19 mouse cellular contexts compared by ENCODE assay signal in the genomic region with DNA sequence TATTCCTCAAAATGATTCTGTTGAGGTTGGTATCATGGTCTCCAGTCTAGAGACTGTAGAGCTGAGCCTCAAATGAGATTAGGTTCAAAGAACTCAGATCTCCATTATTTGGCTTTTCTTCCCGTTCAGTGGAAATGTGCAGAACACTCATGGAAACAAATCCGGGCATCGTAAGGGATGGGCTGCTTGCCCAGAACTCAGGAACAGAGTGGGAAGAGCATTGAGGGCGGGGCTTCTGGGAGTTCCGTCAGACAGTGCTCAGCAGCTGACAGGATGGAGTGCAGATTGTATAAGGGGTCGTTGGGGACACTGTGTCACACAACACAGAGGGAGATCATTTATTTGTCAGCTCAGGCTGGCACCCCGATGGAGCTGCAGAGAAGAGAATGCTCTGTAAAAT. TPM values are rescaled to one million over a fixed set of nuclear protein-coding genes. Genes with fewer than 3 reads are reported as not detected.
A peak's percentile ranks its signal among the peaks of the same experiment; 100 is the strongest.
DNase-seq lines count a peak whose midpoint lies in the region; ATAC-seq lines count a peak whose summit lies in the region.
"Had no signal": no experiment of that assay in that cellular context is flagged by ENCODE, and none has a peak within 500 bp of the region (broad histone marks: within the 10 kb centered on the region; RNA-seq: fewer than 3 reads in every experiment).

No protein-coding gene starts in this region.

- 64% methylated on average over 7 of the region's 7 CpGs for WGBS in heart, embryonic 10.5 days
- 70% methylated on average over 7 of the region's 7 CpGs for WGBS in heart, embryonic 11.5 days (ENCODE audit: insufficient replicate concordance)

- no peaks in the 10 kb centered on the region for H3K36me3 ChIP-seq in heart, embryonic 10.5 days
- no peaks in the 10 kb centered on the region for H3K36me3 ChIP-seq in heart, embryonic 11.5 days (ENCODE audit: control insufficient read depth, insufficient read depth, low read length)
- H3K36me3 ChIP-seq: hindbrain, embryonic 10.5 days; liver, embryonic 12.5 days had no signal

- no peaks in the 10 kb centered on the region for H3K9me3 ChIP-seq in heart, embryonic 10.5 days
- no peaks in the 10 kb centered on the region for H3K9me3 ChIP-seq in heart, embryonic 11.5 days (replicated peaks; ENCODE audit: control insufficient read depth, low read length)
- H3K9me3 ChIP-seq: hindbrain, embryonic 10.5 days; liver, embryonic 12.5 days had no signal

- no peak for ATAC-seq in heart, embryonic 11.5 days (replicated peaks; ENCODE audit: insufficient number of reproducible peaks, low FRiP score, low TSS enrichment)
- ATAC-seq in inflammation-experienced regulatory T-cells, adult 6 months: no peak
- no peak for ATAC-seq in megakaryocyte, adult 5-6 weeks (ENCODE audit: poor library complexity, severe bottlenecking)
- ATAC-seq: intestine, postnatal 0 days; liver, embryonic 12.5 days had no signal

- no peak overlapping the region for H3K27ac ChIP-seq in heart, embryonic 10.5 days
- H3K27ac ChIP-seq in heart, embryonic 11.5 days (ENCODE audit: low read depth, low read length): no peak overlapping the region
- H3K27ac ChIP-seq: hindbrain, embryonic 10.5 days; liver, embryonic 12.5 days; macrophage had no signal

- H3K9ac ChIP-seq in heart, embryonic 11.5 days (ENCODE audit: low read depth, low read length): no peak overlapping the region
- H3K9ac ChIP-seq: liver, embryonic 12.5 days had no signal

- no peaks in the 10 kb centered on the region for H3K4me1 ChIP-seq in heart, embryonic 10.5 days
- no peaks in the 10 kb centered on the region for H3K4me1 ChIP-seq in heart, embryonic 11.5 days (ENCODE audit: control insufficient read depth, insufficient read depth, low read length)
- H3K4me1 ChIP-seq: hindbrain, embryonic 10.5 days; liver, embryonic 12.5 days had no signal

- H3K4me3 ChIP-seq in heart, embryonic 10.5 days: no peak overlapping the region
- no peak overlapping the region for H3K4me3 ChIP-seq in heart, embryonic 11.5 days (ENCODE audit: low read depth, low read length)
- H3K4me3 ChIP-seq: hindbrain, embryonic 10.5 days; liver, embryonic 12.5 days had no signal

- peak; percentile 50 for DNase-seq in heart, embryonic 10.5 days (ENCODE audit: low spot score)
- DNase-seq in frontal cortex, postnatal 10 days (ENCODE audit: low spot score in 2 of 2): peak; percentile 31 to 32
- DNase-seq in layer of hippocampus, postnatal 10 days (ENCODE audit: low spot score in 2 of 2): peak; percentile 56 to 63
- DNase-seq in right cerebral cortex, postnatal 10 days (ENCODE audit: low spot score in 2 of 2): peak; percentile 74 to 75
- DNase-seq in thymus, postnatal 25 days: no peak
- DNase-seq: thymus, postnatal 14 days had no signal

- H3K4me2 ChIP-seq in heart, embryonic 11.5 days: no peak overlapping the region
- H3K4me2 ChIP-seq: liver, embryonic 12.5 days had no signal

- H3K27me3 ChIP-seq in heart, embryonic 10.5 days (ENCODE audit: insufficient read depth, poor library complexity, severe bottlenecking): no peaks in the 10 kb centered on the region
- no peaks in the 10 kb centered on the region for H3K27me3 ChIP-seq in heart, embryonic 11.5 days (ENCODE audit: control insufficient read depth, insufficient read depth, low read length)
- H3K27me3 ChIP-seq: liver, embryonic 12.5 days had no signal

RNA-seq across cellular contexts. Expression of gene Slc22a16, which starts 22.1 kb away (rescaled TPM):
- polyA plus RNA-seq in heart, embryonic 10.5 days (2016; fragmentation: Nextera tagmentation; extraction: Ambion mirVana): not detected in 2 replicates
- not detected in 2 replicates for polyA plus RNA-seq in heart, embryonic 11.5 days (2014; fragmentation: Nextera tagmentation; extraction: Ambion mirVana)
- total RNA-seq in layer of hippocampus, postnatal 10 days (2021): not detected
- not detected for polyA plus RNA-seq in inflammation-experienced regulatory T-cells, adult 6 months (2017; shearing (Covaris generic))
- total RNA-seq in megakaryocyte, adult 5-6 weeks (2015): not detected in 2 replicates
- not detected in 2 replicates for total RNA-seq in megakaryocyte, adult 5-6 weeks (2017)
- total RNA-seq: gastrocnemius, adult 18-20 months; heart, adult 8-10 months; midbrain, postnatal 0 days had no signal
- polyA plus RNA-seq: cortical plate, adult 2 months; hindbrain, embryonic 10.5 days; intestine, postnatal 0 days; large intestine, adult 2 months; liver, embryonic 12.5 days; macrophage; midbrain, postnatal 0 days; neural tube, embryonic 14.5 days had no signal

RNA-seq across cellular contexts. Expression of gene Ddo, which starts 37.6 kb away (rescaled TPM):
- polyA plus RNA-seq in heart, embryonic 10.5 days (2016; fragmentation: Nextera tagmentation; extraction: Ambion mirVana): 1.9 and 5.1 TPM in 2 replicates
- polyA plus RNA-seq in heart, embryonic 11.5 days (2014; fragmentation: Nextera tagmentation; extraction: Ambion mirVana): 5.3 and 6.0 TPM in 2 replicates
- total RNA-seq in layer of hippocampus, postnatal 10 days (2021): 1 to 10 TPM; 6.4 to 8.4 TPM
- polyA plus RNA-seq in inflammation-experienced regulatory T-cells, adult 6 months (2017; shearing (Covaris generic)): not detected
- not detected in 2 replicates for total RNA-seq in megakaryocyte, adult 5-6 weeks (2015)
- total RNA-seq in megakaryocyte, adult 5-6 weeks (2017): not detected in 2 replicates
- polyA plus RNA-seq: macrophage had no signal
